Mouse (Mus musculus) mesoderm, embryonic 11.5 days (tissue): ENCODE measurements around the gene Olfr796.

Source experiments
- DNase-seq: peaks from one replicate; pipeline ENCODE4 v3.0.0-alpha.2; 2012; ENCODE audit warnings: low read depth, low spot score

The Olfr796 gene

GRCm38 (mm10) chr10:129612470-129612869, at the start of gene Olfr796:
Gene Olfr796 (minus strand): TSS chr10:129612570.
- DNase-seq: no peak

- no peak for DNase-seq
Observed at GRCm38 (mm10) chr10:129657394-129657793, 45.0 kb upstream of the Olfr796 start, which contains the start of gene Olfr800. Gene Olfr800 (plus strand): TSS chr10:129657694.

GRCm38 (mm10) chr10:129651763-129652162, 39.4 kb upstream of the Olfr796 start:
- DNase-seq: no peak

GRCm38 (mm10) chr10:129637184-129637583, 24.8 kb upstream of the Olfr796 start, which contains the start of gene Olfr799:
Gene Olfr799 (plus strand): TSS chr10:129637484.
- DNase-seq: no peak

GRCm38 (mm10) chr10:129627834-129628233, 15.5 kb upstream of the Olfr796 start, which contains the start of gene Olfr798:
Gene Olfr798 (minus strand): TSS chr10:129627934.
- DNase-seq: no peak

- no peak for DNase-seq
Observed at GRCm38 (mm10) chr10:129623251-129623650, 10.9 kb upstream of the Olfr796 start.

- DNase-seq: no peak
Observed at GRCm38 (mm10) chr10:129621724-129622123, 9.4 kb upstream of the Olfr796 start.

GRCm38 (mm10) chr10:129577066-129577465, 35.3 kb downstream of the Olfr796 start:
- no peak for DNase-seq

GRCm38 (mm10) chr10:129567355-129567754, 45.0 kb downstream of the Olfr796 start, which contains the start of gene Olfr794:
Gene Olfr794 (plus strand): TSS chr10:129567655.
- no peak for DNase-seq
